Mouse (Mus musculus): ENCODE results near the gene Jam2. TPM values are rescaled to one million over a fixed set of nuclear protein-coding genes. Genes with fewer than 3 reads are reported as not detected.
A peak's percentile ranks its signal among the peaks of the same experiment; 100 is the strongest.

Gene Jam2
- total RNA-seq, 2 experiments from 2014 or later = not detected

DNA sequence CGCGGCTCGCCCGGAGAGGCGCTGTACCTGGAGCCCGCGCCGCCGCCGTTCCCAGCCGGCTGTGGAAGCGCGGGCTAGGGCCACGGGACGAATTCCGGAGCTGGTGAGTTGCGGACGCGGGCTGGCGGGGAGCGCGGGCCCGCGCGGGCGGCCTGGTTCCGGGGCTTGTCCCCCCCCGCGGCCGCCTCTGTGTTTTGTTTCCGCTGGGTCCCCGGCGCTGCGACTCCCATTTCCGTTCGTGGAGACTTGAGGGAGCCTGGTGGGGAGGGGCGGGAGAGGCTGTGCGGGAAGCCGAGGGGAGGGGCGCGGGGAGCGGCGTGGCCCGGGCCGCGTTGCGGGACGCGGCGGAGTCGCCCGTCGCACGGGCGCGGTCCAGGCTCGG is 61.5 kb downstream of the Jam2 start, which contains the start of gene Atp5j:
Gene Atp5j (minus strand): TSS at position 185 of the 382 bp plus-strand sequence.
- peak; percentile 39 for ATAC-seq (replicated peaks; ENCODE audit: poor library complexity, severe bottlenecking)

DNA sequence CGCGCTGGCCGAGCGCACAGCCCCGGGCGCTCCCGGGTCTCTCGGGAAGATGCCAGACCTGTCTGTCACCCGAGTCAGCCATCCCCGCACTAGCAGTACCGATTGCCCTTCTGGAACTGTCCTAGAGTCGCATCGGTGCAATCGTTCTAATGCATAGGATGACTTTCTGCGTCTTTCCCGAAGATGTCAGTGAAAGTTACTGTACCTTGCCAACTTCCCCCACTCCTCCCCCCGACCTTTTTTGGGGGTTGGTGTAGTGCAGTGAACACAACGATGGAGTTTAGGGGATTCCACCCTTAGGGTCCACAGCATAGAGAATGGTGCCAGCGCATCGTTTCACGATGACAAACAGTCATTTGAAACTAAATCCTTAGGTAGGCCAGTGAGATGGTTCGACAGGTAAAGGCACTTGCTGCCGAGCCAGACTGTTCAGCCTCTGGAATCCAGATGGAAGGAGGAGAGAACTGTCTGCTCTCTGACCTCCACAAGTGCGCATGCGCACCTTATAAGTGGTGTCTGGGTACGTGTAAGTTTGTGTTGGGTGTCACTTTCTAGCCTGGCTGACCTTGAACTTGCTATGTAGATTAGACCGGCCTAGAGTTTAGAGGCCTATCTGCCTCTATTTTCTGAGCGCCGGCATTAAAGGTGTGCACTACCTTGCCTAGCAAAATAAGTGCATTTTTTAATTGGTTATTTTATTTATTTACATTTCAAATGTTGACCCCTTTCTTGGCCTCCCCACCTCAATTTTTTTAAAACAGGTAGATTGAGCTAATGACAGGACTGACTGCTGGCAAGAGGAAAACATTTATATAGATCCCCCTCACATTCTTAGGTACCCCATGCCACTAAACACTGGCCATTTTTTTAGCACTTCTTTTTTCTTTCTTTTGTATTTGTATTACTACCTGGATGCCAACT is 62.2 kb downstream of the Jam2 start:
- peak; percentile 16 for ATAC-seq (replicated peaks; ENCODE audit: poor library complexity, severe bottlenecking)

DNA sequence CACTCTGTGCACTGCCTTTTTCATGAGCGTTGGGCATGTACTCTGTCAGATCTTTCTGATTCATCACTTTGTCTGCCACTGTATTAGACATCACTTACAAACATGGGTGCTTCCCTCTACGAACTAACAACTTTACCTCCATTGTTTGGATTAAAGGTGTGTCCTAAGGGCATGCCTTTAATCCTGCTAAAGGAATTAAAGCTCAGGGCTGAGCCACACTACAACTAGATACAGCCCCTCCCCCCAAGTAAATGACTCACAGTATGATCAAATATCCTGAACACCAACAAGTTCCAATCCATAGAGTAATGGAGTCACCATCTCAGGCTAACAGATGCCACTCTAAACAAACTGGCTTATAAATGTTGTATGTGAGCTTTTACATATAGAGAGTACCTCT is 64.7 kb downstream of the Jam2 start:
- no peak for ATAC-seq (replicated peaks; ENCODE audit: poor library complexity, severe bottlenecking)

DNA sequence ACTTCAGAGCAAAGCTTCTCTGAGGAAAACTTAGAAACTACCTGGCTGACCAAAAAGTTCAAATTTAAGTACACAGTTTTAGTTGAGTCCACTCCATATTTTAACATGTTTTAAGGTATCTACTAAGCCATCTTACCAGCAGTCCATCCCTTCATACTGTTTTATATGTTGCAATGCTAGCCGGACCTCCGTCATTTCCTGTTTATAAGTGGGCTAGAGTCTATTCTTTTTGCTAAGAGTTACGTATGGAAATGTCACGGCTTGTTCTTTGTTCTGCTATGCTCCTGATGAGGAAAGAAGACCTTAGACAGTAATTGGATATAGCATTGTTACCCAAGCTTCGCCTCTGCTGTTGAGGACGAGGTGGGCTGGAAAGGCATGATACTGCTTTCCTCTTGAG is 79.6 kb downstream of the Jam2 start:
- peak; percentile 56 for ATAC-seq (replicated peaks; ENCODE audit: poor library complexity, severe bottlenecking)

DNA sequence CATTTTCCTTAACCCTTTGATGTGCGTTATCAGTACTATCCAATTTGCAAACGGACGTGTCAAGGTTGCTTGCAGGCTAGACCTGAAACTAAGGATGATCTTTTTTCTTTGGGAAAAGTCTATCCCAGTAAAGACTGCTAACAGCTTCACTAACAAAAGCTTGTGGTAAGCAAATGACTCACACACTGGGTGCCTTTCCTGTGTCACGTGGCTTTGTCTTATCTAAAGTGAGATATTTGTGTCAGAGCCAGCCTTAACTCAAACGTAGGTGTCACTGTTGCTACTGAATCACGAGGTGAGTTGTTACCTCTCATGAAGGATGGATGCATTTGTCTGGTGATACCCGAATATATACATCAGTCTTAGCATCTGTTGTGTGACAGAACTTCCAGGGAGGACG is 90.7 kb downstream of the Jam2 start:
- ATAC-seq (replicated peaks; ENCODE audit: poor library complexity, severe bottlenecking) = no peak

DNA sequence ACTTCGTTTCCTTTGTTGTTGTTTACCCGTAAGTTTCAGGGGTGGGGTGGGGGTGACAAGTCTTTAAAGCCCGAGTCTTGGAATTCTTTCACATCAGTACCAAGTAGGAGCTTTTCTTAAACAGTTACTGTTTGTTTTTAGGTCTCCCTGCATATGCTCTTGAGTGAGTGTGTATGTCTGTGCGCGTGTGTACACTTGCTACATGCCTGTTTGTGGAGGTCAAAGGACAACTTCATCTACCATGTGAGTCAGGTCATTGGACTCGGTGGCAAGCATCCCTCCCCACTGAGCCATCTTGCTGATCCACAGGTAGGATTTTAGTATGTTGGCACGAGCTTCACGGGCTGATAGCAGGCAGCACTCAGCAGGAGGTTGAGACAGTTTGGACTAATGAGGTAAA is 99.9 kb downstream of the Jam2 start:
- no peak for ATAC-seq (replicated peaks; ENCODE audit: poor library complexity, severe bottlenecking)

DNA sequence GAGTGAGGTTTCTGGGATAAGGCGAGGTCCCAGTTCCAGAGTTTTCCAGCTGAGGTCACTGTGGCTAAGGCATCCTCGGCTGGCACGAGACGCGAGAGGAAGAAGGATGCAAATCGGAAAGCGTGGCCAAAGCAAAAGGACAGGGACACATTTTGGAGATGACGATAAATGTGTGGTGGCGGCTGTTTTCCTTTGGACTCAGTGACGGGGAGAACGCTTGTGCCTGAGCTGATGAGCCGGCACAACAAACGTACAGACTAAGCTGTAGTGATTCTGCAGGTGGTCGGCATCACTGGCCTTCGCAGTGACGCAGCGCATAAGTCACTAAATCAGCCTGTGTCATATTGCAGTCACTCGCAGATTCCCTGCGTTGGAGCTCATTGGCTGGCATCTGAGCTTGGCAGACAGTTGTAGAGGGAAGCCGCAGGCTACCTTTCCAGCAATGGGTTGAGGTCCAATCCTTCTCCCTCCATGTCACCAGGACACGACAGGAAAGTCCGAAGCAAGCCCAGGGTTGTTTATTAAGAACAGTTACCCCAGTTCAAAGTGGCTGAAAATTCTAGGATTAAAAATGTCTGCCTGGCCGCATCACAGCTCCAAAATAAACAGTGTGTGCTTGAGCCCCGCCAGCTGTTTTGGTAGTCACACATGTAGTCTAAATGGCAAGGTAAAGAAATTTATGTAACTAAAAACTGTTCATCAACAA is 101.2 kb downstream of the Jam2 start:
- no peak for ATAC-seq (replicated peaks; ENCODE audit: poor library complexity, severe bottlenecking)

Other genes starting within 250 kb of the Jam2 start
- 19.1 and 30.1 TPM in 2 replicates for gene Mrpl39, start 38.4 kb upstream of the Jam2 start, total RNA-seq (2014; fragmentation: Nextera tagmentation)
- gene Mrpl39, start 38.4 kb upstream of the Jam2 start, total RNA-seq (2017) = 56.0 and 63.8 TPM in 2 replicates
- 45.8 and 70.9 TPM in 2 replicates for gene Gabpa, start 60.8 kb downstream of the Jam2 start, total RNA-seq (2014; fragmentation: Nextera tagmentation)
- gene Gabpa, start 60.8 kb downstream of the Jam2 start, total RNA-seq (2017) = 67.8 and 69.3 TPM in 2 replicates
- 504 and 603 TPM in 2 replicates for gene Atp5j, start 61.5 kb downstream of the Jam2 start, total RNA-seq (2014; fragmentation: Nextera tagmentation)
- 303 and 340 TPM in 2 replicates for gene Atp5j, start 61.5 kb downstream of the Jam2 start, total RNA-seq (2017)

Data from granulocyte monocyte progenitor cell, adult 5-6 weeks (primary cell).